Mouse (Mus musculus) brain, embryonic 14.5 days (tissue): ENCODE data around the gene Ndufs3.

ENCODE experiments used
- CTCF ChIP-seq: fragments of 200-500 bp; IDR thresholded peaks from 2 replicates; pipeline ENCODE4 v1.5.1; 2012; ENCODE audit warnings: inconsistent platforms, mild to moderate bottlenecking, moderate library complexity, borderline replicate concordance; ENCODE audit not compliant: insufficient read depth, insufficient read length; ENCODE audit errors: extremely low read depth
- POLR2A ChIP-seq: fragments of 200-500 bp; IDR thresholded peaks from 2 replicates; pipeline ENCODE4 v1.6.1; 2012; ENCODE audit warnings: mild to moderate bottlenecking, inconsistent platforms, borderline replicate concordance; ENCODE audit not compliant: poor library complexity, insufficient read depth, insufficient read length, severe bottlenecking; ENCODE audit errors: extremely low read depth

DNA sequence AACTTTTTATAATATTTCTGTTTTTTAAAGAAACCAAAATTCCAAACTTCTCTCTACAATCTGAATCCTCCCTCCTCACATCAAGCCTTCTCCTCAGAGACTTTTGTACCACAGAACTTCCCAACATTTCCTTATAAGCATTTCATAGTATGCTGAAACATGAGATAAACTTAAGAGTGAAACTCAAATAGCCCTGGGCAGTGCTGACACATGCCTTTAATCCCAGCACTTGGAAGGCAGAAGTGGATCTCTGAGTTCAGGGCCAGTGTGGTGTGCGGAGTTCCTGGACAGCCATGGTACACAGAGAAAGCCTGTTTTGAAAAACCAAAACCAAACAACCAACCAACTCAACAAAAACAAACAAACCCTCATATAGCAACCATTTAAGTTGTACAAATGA lies 16.6 kb upstream of the Ndufs3 start:
- TF ChIP-seq POLR2A (no peak), CTCF (no peak)
